Mouse (Mus musculus) thymus, postnatal 14 days (tissue): ENCODE data around the gene Mt1.

Experiments
- DNase-seq: peaks from one replicate; pipeline ENCODE4 v3.0.0; 2021

Mt1 gene

GRCm38 (mm10) chr8:94209639-94210038 is 30.8 kb downstream of the Mt1 start:
- DNase-seq: no peak

DNA sequence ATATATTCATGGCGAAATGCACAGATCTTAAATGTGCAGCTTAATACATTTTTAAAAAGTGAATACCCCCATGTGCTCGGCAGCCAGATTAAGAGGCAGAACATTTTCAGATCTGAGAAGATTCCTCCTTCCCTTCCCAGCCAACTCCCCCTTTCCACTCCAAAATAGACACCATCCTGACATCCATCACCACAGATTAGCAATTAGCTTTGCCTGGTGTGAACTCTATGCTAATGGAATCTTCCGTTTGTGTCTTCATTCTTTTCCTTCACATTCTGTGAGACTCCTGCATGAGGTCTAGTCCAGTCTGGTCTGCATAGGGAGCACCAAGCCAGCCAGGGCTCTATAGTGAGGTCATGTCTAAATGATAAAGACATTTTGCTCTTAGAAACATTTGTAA is 31.3 kb downstream of the Mt1 start:
- DNase-seq: no peak

GRCm38 (mm10) chr8:94213819-94214218 is 34.9 kb downstream of the Mt1 start:
- peak; percentile 5 for DNase-seq

GRCm38 (mm10) chr8:94214252-94215173 is 35.6 kb downstream of the Mt1 start, which contains the start of gene Nup93:
Nup93 (plus strand) TSS chr8:94214564.
- DNase-seq: peak; percentile 96

DNA sequence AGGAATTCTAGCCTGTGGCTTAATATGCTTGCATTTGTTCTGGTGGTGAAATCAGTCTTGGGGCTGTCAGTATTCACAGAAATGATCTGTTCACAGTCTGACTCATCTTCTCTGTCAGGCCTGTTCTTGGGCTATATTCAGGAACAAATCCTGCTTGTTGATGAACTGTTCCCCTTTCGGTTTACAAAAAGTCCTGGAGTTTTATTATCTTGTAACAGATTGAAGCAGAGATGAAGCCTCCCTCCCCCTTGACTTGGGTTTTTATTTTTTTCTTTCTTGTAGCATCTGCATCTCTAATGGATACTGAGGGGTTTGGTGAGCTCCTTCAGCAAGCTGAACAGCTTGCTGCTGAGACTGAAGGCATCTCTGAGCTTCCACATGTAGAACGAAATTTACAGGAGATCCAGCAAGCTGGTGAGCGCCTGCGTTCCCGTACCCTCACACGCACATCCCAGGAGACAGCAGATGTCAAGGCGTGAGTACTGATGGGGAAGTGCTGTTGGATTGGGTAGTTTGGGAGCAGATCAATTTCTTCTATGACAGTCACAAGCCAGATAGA is 48.6 kb downstream of the Mt1 start:
- DNase-seq: no peak
